19 mouse cellular contexts compared by ENCODE assay signal in genomic region chr14:34916315-34916714, GRCm38 (mm10).
"Had no signal": no experiment of that assay in that cellular context is flagged by ENCODE, and none has a peak within 500 bp of the region (broad histone marks: within the 10 kb centered on the region; RNA-seq: fewer than 3 reads in every experiment).

No protein-coding gene starts in this region.

- H3K4me1 ChIP-seq: limb, embryonic 10.5 days; limb, embryonic 13.5 days; liver, embryonic 12.5 days; liver, embryonic 15.5 days; lung, embryonic 15.5 days; megakaryocyte, embryonic 14.5 days; neural tube, embryonic 12.5 days had no signal

- H3K4me2 ChIP-seq: limb, embryonic 13.5 days; liver, embryonic 12.5 days; liver, embryonic 15.5 days; lung, embryonic 15.5 days; midbrain, embryonic 13.5 days; neural tube, embryonic 12.5 days; neural tube, embryonic 15.5 days had no signal

- H3K27me3 ChIP-seq: limb, embryonic 13.5 days; liver, embryonic 12.5 days; liver, embryonic 15.5 days; lung, embryonic 15.5 days; megakaryocyte, embryonic 14.5 days; midbrain, embryonic 13.5 days; neural tube, embryonic 12.5 days; neural tube, embryonic 15.5 days had no signal

- DNase-seq: kidney, adult 11 months; liver; lung, adult 18-20 months; lung, postnatal 10 days; lung, postnatal 36 days; right cerebral cortex, adult 18-20 months; spleen, adult 18-20 months; thymus, postnatal 25 days had no signal

- ATAC-seq: inflammation-experienced regulatory T-cells, adult 6 months; liver, embryonic 12.5 days; midbrain, embryonic 13.5 days had no signal

- H3K27ac ChIP-seq: limb, embryonic 10.5 days; limb, embryonic 13.5 days; liver, embryonic 12.5 days; liver, embryonic 15.5 days; lung, embryonic 15.5 days; midbrain, embryonic 10.5 days; midbrain, embryonic 13.5 days; neural tube, embryonic 12.5 days; neural tube, embryonic 15.5 days had no signal

- H3K9me3 ChIP-seq: limb, embryonic 10.5 days; limb, embryonic 13.5 days; liver, embryonic 12.5 days; liver, embryonic 15.5 days; lung, embryonic 15.5 days; megakaryocyte, embryonic 14.5 days; midbrain, embryonic 10.5 days; midbrain, embryonic 13.5 days; neural tube, embryonic 12.5 days; neural tube, embryonic 15.5 days had no signal

- H3K36me3 ChIP-seq: limb, embryonic 10.5 days; limb, embryonic 13.5 days; liver, embryonic 12.5 days; liver, embryonic 15.5 days; lung, embryonic 15.5 days; midbrain, embryonic 10.5 days; midbrain, embryonic 13.5 days; neural tube, embryonic 12.5 days; neural tube, embryonic 15.5 days had no signal

- H3K4me3 ChIP-seq: limb, embryonic 10.5 days; limb, embryonic 13.5 days; liver, embryonic 12.5 days; liver, embryonic 15.5 days; lung, embryonic 15.5 days; megakaryocyte, embryonic 14.5 days; midbrain, embryonic 10.5 days; midbrain, embryonic 13.5 days; neural tube, embryonic 12.5 days; neural tube, embryonic 15.5 days had no signal

- H3K9ac ChIP-seq: limb, embryonic 13.5 days; liver, embryonic 12.5 days; liver, embryonic 15.5 days; lung, embryonic 15.5 days; midbrain, embryonic 13.5 days; neural tube, embryonic 12.5 days; neural tube, embryonic 15.5 days had no signal
